Mouse (Mus musculus) adrenal gland (tissue): ENCODE measurements around the gene Cenpj.

ENCODE experiments used
- intact Hi-C: fragments of 180-260 bp; cut with DNase I; formaldehyde crosslinking; loops from one replicate; pipeline ENCODE4 v1.15.1; 2025

Cenpj gene

DNA sequence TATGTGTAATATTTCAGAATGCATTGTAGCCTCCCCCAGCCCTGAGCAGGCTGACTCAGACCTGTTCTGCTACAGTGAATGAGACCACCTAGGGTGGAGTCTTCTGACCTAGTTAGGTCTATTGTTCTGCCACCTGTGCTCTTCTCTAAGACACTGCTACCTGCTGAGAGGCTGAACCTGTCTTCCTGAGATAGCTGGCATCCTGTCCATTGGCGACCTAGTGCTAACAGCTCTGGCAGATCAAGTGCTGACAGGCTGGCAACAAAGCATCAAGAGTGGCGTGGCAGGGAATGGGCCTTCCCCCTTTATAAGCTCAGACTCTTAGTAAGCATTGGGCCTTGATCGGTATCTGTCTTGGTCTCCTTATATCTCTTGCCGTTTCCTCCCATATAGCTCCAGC, 24.3 kb downstream of the Cenpj start:
- intact Hi-C loops: no loop called here

DNA sequence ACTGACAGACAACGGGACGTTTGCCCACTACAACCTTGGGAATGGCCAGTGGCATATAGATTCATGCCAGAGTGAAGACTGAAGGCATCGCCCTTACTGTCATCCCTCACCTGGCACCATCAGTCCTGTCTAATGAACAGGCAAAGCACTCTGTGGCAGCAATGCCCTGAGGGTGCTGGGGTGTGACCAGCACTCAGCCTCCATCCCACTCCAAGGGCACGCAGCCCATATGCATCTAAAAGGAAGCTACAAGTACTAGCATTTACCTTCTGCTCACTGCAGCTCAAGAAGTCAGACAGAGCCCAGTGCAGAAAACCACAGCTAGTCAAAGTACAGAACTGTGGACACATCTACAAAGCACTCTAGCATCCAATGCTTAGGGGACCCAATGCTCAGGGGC, 29.7 kb downstream of the Cenpj start:
- intact Hi-C loops: no loop called here

DNA sequence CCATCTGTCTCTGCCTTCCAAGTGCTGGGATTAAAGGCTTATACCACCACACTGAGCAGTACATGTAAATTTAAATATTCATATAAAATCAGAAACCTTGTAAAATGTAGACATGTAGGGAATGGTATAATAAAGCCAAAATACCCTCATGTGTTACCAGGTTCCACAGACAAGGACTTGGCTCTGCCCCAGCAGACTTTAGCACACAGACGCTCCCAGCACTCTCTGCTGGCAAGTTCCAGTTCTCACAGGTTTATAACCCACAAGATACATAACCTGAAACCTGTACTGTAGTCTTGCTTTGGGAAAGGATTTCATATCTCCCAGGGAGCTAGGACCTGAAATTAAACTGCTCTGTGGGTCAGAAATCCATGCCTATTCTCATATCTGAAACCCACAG, 30.3 kb downstream of the Cenpj start:
- intact Hi-C loops: no loop called here

DNA sequence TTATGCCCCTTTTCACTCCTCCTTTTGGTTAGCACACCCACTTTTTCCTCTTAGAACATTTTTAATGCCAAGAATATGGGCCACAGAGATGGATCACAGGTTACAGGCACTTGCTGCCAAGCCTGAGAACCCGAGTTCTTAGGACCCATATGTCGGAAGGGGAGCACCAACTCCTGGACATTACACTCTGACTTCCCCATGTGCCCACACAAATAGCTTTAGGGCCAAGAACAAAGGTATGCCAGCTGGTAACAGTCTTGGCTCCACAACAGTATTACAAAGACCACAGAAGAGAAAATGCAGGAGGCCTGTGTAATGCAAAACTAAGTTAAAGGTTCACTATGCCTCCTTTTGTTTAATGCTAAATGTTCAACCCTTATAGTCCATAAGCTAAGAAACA, 44.4 kb downstream of the Cenpj start:
- intact Hi-C loops: no loop called here

DNA sequence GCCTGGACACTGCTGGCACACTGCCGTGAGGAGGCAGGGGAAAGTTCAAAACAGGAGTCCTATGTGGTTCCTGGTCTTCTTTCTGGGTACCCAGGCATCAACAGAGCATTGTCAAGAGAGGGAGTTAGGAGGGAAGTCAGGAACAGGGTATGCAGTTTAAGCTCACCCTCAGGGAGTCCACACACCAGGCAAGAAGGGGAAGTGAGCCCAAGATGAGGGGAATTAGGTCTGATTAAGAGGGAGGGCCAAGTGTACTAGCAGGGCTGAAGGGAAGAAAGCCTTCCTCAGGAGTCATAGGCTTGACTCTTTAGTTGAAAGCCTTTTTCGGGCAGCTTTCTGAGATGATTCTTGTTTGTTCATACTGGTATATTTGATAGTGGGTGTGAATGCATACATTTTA, 60.5 kb downstream of the Cenpj start:
- intact Hi-C loops: no loop called here

DNA sequence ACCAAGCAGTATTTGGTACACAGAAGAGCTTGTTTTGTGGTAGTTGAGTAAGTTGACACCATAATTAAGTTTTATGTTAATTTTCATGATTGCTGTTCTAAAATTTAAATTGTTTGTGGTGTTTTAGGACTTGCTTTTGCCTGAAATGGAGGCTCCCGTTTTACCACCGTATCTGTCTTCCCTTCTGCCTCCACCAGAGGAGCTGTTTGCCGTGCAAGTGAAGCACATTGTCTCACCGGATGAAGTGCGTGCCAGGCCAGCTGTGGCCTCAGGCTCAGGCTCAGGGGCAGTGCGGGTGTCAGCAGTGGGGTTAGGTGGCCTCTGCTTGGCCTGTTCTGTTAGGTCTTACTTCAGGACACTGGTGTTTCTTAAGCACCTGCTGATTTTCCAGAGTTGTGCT, 63.1 kb downstream of the Cenpj start:
- intact Hi-C loops: no loop called here

DNA sequence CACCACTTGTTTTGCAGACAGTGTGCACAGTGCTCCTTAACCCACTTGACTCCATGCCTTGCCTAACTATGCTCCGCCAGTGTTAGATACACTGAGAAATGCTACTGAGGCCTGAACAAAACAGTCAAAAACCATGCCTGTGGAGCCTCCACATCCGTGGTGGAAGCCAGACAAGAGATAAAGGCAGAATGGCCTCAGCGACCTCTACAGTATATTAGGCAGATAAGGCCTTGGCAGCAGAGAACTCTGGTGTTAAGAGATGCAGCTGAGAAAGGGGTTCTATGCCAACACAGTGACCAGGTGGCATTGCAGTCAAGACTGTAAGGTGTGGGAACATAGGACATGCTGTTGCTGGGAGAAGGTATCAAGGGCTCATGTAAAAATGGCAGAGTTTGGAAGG, 68.5 kb downstream of the Cenpj start:
- intact Hi-C loops: no loop called here

DNA sequence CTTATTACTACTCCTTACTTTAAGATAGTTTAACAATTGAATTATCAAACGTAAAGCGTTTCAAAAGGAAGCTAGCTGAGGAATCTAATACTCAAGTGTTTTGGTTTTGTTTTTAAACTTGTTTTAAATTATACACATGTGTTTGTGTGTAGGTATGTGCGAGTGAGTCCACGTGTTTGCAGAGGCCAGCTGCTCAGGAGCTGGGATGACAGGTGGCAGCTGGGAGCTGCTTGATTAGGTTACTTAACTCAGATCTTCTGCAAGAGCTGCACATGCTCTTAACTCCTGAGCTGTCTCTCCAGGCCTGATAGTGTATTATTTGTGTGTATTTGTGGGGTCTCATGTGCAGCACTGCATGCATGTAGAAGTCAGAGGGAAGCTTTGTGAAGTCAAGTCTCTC, 72.8 kb downstream of the Cenpj start:
- intact Hi-C loops: no loop called here

DNA sequence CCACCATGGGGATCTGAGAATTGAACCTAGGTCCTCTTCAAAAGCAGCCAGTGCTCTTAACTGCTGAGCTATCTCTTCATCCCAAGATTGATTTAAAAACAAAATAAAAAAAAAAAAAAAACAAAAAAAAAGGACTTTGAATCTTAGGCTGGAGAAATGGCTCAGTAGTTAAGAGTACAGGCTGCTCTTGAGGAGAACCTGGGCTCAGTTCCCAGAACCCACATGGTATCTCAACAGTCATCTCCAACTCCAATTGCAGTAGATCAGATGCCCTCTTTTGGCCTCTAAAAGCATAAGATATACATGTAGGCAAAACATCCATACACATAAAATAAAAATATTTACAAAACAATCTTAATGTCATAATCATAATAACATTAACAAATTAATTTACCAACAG, 85.4 kb downstream of the Cenpj start:
- intact Hi-C loops: no loop called here
